In genomic region chr4:64595014-64595599, GRCm38 (mm10) we compare ENCODE assay signal across 8 mouse cellular contexts.
A peak's percentile ranks its signal among the peaks of the same experiment; 100 is the strongest.
DNase-seq lines count a peak whose midpoint lies in the region; ATAC-seq lines count a peak whose summit lies in the region.

No protein-coding gene starts in this region.

- H3K27ac ChIP-seq in kidney, embryonic 14.5 days (ENCODE audit: low read depth, low read length): no peak overlapping the region

- no peaks in the 10 kb centered on the region for H3K36me3 ChIP-seq in kidney, embryonic 14.5 days (ENCODE audit: control insufficient read depth, insufficient read depth, low read length)

- H3K4me3 ChIP-seq in kidney, embryonic 14.5 days (ENCODE audit: low read length): no peak overlapping the region

- H3K9me3 ChIP-seq in kidney, embryonic 14.5 days (ENCODE audit: control insufficient read depth, low read length): no peaks in the 10 kb centered on the region

- DNase-seq in kidney, adult 11 months: peak; percentile 65
- DNase-seq in adrenal gland, postnatal 36 days: peak; percentile 20 to 36
- peak; percentile 28 for DNase-seq in heart, postnatal 4 days
- peak; percentile 23 for DNase-seq in ovary, postnatal 36 days (ENCODE audit: low spot score)
- no peak for DNase-seq in thymus, postnatal 36 days
- DNase-seq in spleen, postnatal 14 days (ENCODE audit: low spot score in 2 of 2): no peak
- no peak for DNase-seq in cerebellum, postnatal 4 days (ENCODE audit: low spot score in 2 of 2)

- no peak overlapping the region for H3K9ac ChIP-seq in kidney, embryonic 14.5 days (ENCODE audit: low read depth, low read length)

- WGBS in kidney, embryonic 14.5 days: 61% methylated on average over 8 of the region's 8 CpGs

- no peak overlapping the region for H3K4me2 ChIP-seq in kidney, embryonic 14.5 days (replicated peaks; ENCODE audit: low read depth, low read length)

- H3K27me3 ChIP-seq in kidney, embryonic 14.5 days (ENCODE audit: control insufficient read depth, insufficient read depth, low read length): no peaks in the 10 kb centered on the region

- H3K4me1 ChIP-seq in kidney, embryonic 14.5 days (ENCODE audit: control insufficient read depth, insufficient read depth, low read length): no peaks in the 10 kb centered on the region

- no peak for ATAC-seq in kidney, embryonic 14.5 days (ENCODE audit: low FRiP score, low TSS enrichment)

Comparison
In these comparisons a context has a peak if more than half of its experiments do, and no peak if none do; other contexts are left out.
1. DNase-seq: peak in kidney, adult 11 months (single experiment), adrenal gland, postnatal 36 days (2 of 2), heart, postnatal 4 days (single experiment) and ovary, postnatal 36 days (single experiment); none in thymus, postnatal 36 days (0 of 2), spleen, postnatal 14 days (0 of 2) and cerebellum, postnatal 4 days (0 of 2).